Mouse (Mus musculus) T-cell, adult 2 months (primary cell): ENCODE data around the gene Stard5.

Experiments
- DNase-seq: peaks from one replicate; pipeline ENCODE4 v3.0.0; 2022; ENCODE audit warnings: low spot score

Gene Stard5

GRCm38 (mm10) chr7:83666087-83666595 lies 34.4 kb downstream of the Stard5 start:
- no peak for DNase-seq

GRCm38 (mm10) chr7:83667936-83668645 lies 36.3 kb downstream of the Stard5 start:
- no peak for DNase-seq

- no peak for DNase-seq
Measured at GRCm38 (mm10) chr7:83668724-83669123, 37.0 kb downstream of the Stard5 start.

DNA sequence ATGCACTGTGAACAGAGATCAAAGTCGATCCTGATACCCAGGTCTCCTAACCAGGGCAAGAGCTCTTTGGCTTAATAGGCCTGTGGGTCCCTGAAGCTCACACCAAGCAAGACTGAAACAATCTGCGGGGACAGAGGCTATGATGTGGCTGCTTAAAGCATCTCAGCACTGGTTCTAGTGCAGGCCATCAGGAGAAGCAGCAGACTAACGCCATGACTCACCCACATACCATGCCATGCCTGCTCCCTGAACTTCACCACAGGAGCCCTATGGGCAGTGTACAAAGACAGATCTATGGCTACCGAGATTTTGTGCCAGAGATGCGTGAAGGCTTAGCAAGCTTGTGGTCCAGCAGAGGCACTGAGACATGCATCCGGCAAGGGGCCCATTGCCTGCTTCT lies 39.8 kb downstream of the Stard5 start:
- no peak for DNase-seq

GRCm38 (mm10) chr7:83675545-83676254 lies 43.9 kb downstream of the Stard5 start:
- DNase-seq = peak; percentile 48

- no peak for DNase-seq
Measured at GRCm38 (mm10) chr7:83677296-83677695, 45.5 kb downstream of the Stard5 start.

DNA sequence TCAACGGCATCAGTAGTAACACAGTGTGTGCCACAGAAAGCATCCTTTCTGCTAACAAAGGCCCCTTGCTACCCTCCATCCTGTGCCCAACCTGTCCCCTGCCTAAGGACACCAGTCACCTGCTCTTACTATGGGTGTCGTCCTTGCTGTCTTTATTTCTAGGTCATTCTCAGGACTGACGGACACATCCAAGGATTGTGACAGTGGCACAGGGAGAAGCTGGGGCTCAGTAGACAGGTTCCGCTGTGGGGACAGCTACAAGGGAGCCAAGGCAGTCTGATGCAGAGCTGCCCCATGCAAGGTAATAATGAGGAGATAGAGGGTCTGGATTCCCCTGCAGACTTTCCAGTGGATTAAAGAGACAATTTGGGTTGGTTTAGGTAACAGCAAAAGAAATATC lies 46.7 kb downstream of the Stard5 start:
- DNase-seq = no peak

GRCm38 (mm10) chr7:83682640-83683274 lies 51.0 kb downstream of the Stard5 start:
- no peak for DNase-seq

GRCm38 (mm10) chr7:83695449-83696212 lies 63.9 kb downstream of the Stard5 start:
- DNase-seq = no peak

DNA sequence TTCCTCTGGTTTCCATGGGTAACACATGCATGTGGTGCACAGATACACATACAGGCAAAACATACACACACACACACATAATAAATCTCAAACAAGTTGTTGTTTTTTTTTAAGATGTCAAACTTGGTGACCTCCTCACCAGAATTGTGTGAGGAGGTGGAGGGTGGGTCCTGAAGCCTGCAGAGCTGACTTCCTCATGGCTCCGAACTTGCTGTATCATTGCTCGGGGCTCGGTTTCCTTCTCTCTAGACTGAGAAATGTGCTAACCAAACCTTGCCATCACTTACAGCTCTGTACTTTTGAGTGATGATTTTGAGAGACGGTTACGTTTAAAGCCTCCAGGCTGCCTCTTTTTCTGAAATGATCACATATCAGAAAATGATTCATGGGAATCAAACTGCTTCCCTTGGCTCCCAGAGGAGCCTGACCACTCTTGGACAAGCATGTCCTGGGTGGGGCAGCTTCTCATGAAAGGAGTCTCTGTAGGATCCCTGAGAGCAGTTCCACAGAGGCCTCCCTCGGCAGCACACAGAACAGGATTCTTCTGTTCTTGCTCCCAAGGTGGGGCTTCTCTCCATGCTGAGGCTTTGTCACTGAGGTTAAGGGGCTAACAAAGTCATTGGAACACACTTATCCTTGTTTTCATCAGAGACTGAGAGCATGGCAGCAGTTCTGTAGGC lies 67.4 kb downstream of the Stard5 start:
- DNase-seq = no peak
